Mouse (Mus musculus) midbrain, embryonic 15.5 days (tissue): ENCODE measurements around the gene Setd2. TPM values are rescaled to one million over a fixed set of nuclear protein-coding genes. Genes with fewer than 3 reads are reported as not detected.
A peak's percentile ranks its signal among the peaks of the same experiment; 100 is the strongest.

ENCODE experiments used
- ATAC-seq: fragments of 200-750 bp; cut with Nextera tagmentation; replicated peaks from 2 replicates; pipeline ENCODE4 v1.8.0; 2017; ENCODE audit warnings: moderate TSS enrichment
- H3K27ac ChIP-seq: fragments of 300-500 bp; sonication (generic); 2 replicates; pipeline ENCODE4 v1.5.1; 2015; ENCODE audit warnings: mild to moderate bottlenecking, inconsistent platforms
- H3K27me3 ChIP-seq: fragments of 300-500 bp; sonication (generic); replicated peaks from 2 replicates; pipeline ENCODE4 v1.6.1; 2015; ENCODE audit warnings: inconsistent platforms
- H3K36me3 ChIP-seq: fragments of 300-500 bp; sonication (generic); replicated peaks from 2 replicates; pipeline ENCODE4 v1.6.1; 2015; ENCODE audit warnings: inconsistent platforms
- H3K4me1 ChIP-seq: fragments of 300-500 bp; sonication (generic); 2 replicates; pipeline ENCODE4 v1.6.1; 2015; ENCODE audit warnings: inconsistent platforms
- H3K4me2 ChIP-seq: fragments of 300-500 bp; sonication (generic); 2 replicates; pipeline ENCODE4 v1.6.1; 2015; ENCODE audit warnings: inconsistent platforms, mild to moderate bottlenecking, moderate library complexity
- H3K4me3 ChIP-seq: fragments of 300-500 bp; sonication (generic); 2 replicates; pipeline ENCODE4 v1.5.1; 2015; ENCODE audit warnings: mild to moderate bottlenecking, inconsistent platforms
- H3K9ac ChIP-seq: fragments of 300-500 bp; sonication (generic); 2 replicates; pipeline ENCODE4 v1.6.1; 2015; ENCODE audit warnings: mild to moderate bottlenecking, inconsistent platforms
- H3K9me3 ChIP-seq: fragments of 300-500 bp; sonication (generic); 2 replicates; pipeline ENCODE4 v1.6.1; 2016; ENCODE audit warnings: inconsistent platforms
- WGBS: fragments of 180-500 bp; shearing (Covaris S2); methylation state at CpG from one replicate; pipeline ENCODE4 v1.1.7; 2015; ENCODE audit warnings: mixed read lengths; 5-methylcytosine and 5-hydroxymethylcytosine counted together
- polyA plus RNA-seq: library from polyadenylated mRNA; unstranded; fragments of >200 nt; fragmentation: Nextera tagmentation; extraction: Ambion mirVana; gene quantifications from 2 replicates; pipeline ENCODE4 v1.2.1, GENCODE M21; 2015

Setd2 gene
- polyA plus RNA-seq, 1 experiment from 2014 or later, result 37.4 TPM

DNA sequence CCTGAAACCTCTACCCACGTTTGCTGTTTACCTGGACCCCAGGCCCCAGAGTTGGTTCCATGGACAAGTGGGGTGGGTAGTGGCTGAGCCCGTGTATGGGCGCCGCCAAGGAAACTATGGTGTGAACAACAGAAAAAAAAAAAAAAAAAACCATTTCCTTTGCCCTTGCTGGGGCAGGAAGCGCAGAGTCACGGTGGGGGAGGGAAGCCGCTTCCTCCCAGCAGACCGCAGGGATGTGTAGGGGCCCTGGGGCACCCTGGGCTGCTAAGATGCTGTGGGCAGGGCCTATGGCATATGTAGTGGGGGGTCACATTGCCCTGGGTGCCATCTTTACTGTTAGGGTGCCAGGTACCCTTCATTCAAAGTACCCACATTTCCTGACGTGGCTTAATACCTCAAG lies 112.8 kb downstream of the Setd2 start:
- no peak for ATAC-seq
- Histone ChIP-seq H3K27ac (no peak overlapping the region), H3K4me2 (no peak overlapping the region), H3K9me3 (no peaks in the 10 kb centered on the region), H3K9ac (no peak overlapping the region), H3K36me3 (no peaks in the 10 kb centered on the region), H3K4me1 (peaks cover 16% of the 10 kb centered on the region), H3K27me3 (no peaks in the 10 kb centered on the region), H3K4me3 (no peak overlapping the region)
- 85% methylated on average over 9 of the region's 9 CpGs for WGBS

DNA sequence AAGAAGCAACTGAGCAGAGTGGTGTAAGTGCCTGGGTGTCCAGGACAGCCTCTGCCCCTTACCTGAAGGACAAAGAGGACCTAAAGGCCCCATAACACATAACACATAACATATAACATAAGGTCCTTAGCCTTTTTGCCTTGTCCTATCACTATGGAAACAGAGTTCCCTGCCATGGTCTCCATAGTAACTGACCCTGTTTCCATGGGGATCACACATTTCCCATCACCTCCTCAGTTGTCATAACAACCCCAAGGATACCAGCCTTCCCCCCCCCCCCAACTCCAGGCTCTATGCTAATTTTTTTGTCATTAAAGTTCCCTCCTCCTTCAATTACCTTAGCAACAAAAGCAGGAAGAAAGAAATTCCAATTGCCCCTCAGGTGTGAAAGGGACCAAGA lies 117.4 kb downstream of the Setd2 start:
- Histone ChIP-seq H3K4me3 (no peak overlapping the region), H3K36me3 (no peaks in the 10 kb centered on the region), H3K27me3 (peaks cover 3% of the 10 kb centered on the region), H3K9ac (no peak overlapping the region), H3K4me2 (peak overlapping the region; percentile 7; the same call in 1 of the 2 replicates), H3K9me3 (no peaks in the 10 kb centered on the region), H3K4me1 (peaks cover 44% of the 10 kb centered on the region), H3K27ac (peak overlapping the region; percentile 75)
- ATAC-seq, result peak; percentile 44; the same call in 1 of the 2 replicates

DNA sequence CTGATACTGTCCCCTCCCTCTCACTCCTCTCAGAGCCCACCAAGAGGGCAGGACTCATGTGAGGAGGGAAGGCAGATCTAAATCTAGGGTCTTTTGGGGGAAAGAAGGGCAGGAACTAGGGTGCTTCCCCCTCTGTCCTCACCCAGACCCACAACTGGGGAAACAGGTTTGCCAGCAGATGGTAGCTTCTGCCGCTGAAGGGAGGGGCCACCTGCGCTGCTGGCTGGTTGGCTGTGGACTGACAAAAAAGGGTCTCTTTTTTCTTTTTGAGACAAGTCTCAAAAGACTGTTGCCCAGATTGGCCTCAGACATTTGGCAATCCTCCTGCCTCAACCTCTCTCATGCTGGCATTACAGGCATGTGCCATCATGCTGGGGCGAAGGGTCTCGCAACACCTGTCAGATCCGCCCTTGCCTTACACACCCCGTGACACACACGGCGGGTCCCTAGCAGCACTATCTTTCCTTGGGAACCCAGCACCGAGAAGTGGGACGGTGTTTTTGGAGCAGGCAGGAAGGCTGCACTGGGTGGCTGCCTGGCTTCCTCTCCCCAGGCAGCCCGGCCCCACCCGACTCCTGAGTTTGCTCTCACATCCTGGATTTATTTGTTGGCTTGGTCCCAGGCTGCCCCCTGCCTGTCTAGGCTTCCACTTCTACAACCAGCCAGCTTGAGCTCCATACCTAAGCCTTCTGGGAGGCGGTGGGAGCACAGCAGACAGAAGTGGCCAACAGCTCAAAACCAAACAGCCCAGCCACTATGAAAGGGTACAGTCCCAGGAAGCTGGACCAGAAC lies 119.7 kb downstream of the Setd2 start:
- Histone ChIP-seq H3K27me3 (peaks cover 3% of the 10 kb centered on the region), H3K36me3 (no peaks in the 10 kb centered on the region), H3K4me3 (0 out of 2 replicates have a peak overlapping the region, but pooled peaks have one; percentile 69), H3K4me1 (peaks cover 54% of the 10 kb centered on the region), H3K4me2 (peak overlapping the region; percentile 95), H3K9me3 (no peaks in the 10 kb centered on the region), H3K9ac (no peak overlapping the region), H3K27ac (no peak overlapping the region)
- WGBS, result 43% methylated on average over 13 of the region's 13 CpGs
- no peak for ATAC-seq

DNA sequence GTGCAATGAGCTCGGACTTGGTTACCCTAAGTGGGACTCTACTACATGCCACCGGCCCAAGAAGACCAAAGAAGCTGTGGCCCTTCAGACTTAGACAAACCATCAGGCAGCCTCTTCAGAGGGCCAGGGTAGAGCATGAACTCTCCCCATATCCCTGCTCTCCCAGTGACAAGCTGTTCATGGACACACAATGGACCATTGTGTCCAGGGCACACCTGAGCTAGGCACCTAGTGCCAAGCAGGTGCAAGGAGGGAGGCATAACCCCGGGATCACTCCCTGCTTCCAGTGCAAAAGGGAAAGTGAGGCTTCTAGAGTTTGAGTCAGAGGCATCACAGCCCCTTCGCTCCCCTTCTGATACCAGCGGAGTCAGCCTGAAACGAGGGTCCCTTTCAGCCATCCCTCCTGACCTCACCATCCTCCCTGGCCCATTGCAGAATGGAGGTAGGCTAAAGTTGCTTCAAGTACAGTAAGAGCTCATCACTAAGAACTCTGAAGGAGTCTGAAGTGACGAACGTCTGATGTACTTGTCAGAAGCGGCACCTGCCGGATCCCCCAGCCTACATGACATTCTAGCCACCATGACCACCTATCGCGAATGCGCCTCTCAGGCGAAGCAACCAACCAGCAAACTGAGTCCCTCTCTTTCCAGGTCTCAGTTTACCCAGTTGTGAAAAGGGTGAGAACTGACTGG lies 120.7 kb downstream of the Setd2 start:
- Histone ChIP-seq H3K36me3 (no peaks in the 10 kb centered on the region), H3K9me3 (no peaks in the 10 kb centered on the region), H3K4me3 (peak overlapping the region; percentile 69), H3K4me2 (peak overlapping the region; percentile 95), H3K27me3 (peaks cover 3% of the 10 kb centered on the region), H3K9ac (peak overlapping the region; percentile 63), H3K4me1 (peaks cover 64% of the 10 kb centered on the region), H3K27ac (no peak overlapping the region)
- WGBS, result 20% methylated on average over 14 of the region's 14 CpGs
- ATAC-seq, result no peak

DNA sequence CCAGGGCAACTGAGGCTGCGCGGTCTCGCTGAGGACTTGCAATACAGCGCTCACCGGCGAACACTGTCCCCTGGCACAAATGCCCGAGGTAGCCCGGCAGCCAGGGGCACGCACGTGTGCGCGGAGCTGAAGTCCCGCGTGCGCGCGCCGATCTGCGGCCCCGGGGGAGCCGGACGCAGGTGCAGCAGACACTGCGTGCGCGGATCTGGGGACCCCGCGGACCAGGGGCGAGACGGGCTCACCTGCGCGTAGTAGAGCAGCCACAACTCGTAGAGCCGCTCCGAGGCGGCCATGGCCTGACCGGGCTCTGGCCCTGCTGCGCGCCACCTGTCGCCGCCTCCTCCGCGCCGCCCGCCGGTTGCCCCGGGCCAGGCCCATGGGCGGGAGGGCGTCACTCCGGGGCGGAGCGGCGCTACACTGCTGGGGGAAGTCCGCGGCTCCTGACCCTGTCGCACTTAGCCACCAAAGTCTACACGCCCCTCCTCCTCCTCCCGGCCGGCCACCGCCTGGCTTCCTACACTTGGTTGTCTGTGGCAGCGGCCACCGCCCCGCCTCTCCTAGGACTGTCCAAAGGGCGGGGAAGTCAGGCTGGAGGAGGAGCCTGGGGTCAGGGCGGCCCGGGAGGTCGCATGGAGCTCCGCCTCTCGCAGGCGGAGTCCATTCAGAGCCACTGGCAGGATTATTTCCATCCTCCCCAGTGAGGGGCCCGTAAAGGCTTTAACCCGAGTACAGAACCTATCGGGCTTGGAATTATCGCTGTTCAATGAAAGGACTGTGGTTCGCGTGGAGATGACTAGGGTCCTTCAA lies 121.5 kb downstream of the Setd2 start, which contains the start of gene Nbeal2:
Gene Nbeal2 (minus strand): TSS at position 507 of the 807 bp plus-strand sequence.
- H3K4me3 ChIP-seq, result peak within 1 kb of the TSS; percentile 69
- H3K36me3 ChIP-seq, result no peaks in the 10 kb centered on the region
- H3K9me3 ChIP-seq, result no peaks in the 10 kb centered on the region
- H3K27me3 ChIP-seq, result peaks cover 3% of the 10 kb centered on the region
- peaks cover 64% of the 10 kb centered on the region for H3K4me1 ChIP-seq
- H3K27ac ChIP-seq, result peak within 1 kb of the TSS; percentile 3
- WGBS, result under 1% methylated on average over 65 of the region's 75 CpGs
- ATAC-seq, result peak; percentile 38
- H3K9ac ChIP-seq, result peak within 1 kb of the TSS; percentile 63
- peak within 1 kb of the TSS; percentile 95 for H3K4me2 ChIP-seq

DNA sequence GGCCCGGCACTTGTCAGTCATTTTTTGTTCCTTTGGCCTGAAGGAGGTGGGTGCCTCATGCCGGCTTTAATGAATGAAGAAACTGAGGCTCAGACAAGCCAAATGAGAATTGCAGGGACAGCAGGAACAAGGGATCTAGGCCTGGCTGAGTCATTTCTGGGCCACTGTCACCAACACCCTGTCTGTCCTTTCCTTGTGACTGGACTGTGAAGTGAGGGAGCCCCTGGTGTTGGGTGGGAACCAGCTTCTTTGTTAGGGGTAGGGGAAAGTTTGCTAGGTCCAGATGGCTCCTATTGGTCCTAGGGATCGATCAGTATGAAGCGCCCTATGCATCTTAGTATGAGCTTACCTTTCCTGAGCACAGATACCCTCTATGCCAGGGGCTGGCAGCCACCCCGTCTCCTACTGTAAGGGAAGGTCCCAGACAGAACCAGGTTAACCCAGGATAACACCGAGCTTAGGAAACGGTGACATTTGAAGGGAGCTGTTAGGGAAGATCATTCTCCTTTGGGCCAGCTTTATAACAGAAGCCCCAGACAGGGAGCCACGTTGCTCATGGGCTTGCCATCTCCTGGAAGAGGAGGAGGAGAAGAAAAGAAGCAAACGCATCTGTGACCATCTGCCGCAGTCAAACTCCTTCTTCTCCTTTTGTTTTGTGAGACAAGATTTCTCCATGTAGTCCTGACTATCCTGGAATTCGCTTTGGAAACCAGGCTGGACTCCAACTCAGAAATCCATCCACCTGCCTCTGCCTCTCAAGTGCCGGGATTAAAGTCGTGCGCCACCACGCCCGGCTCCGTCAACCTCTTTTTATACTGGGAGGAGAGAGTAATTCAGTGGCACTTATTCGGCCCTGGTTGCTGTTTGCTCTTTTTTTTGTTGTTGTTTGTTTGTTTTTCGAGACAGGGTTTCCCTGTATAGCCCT lies 122.6 kb downstream of the Setd2 start:
- no peak for ATAC-seq

DNA sequence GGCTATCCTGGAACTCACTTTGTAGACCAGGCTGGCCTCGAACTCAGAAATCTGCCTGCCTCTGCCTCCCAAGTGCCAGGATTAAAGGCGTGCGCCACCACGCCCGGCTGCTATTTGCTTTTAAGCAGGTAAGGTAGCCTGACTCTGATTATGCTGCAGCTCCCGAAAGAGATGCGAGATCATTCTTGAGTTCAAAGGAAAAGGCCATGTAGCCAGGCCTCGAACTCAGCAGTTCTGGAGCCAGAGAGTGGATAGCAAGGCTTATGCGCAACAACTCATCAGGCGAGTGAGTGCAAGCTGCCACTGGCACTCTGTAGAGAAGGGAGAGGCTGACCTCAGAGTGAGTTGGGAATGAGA lies 123.2 kb downstream of the Setd2 start:
- peaks cover 3% of the 10 kb centered on the region for H3K27me3 ChIP-seq
- peak overlapping the region; percentile 82; the same call in 1 of the 2 replicates for H3K9ac ChIP-seq
- peak overlapping the region; percentile 60 for H3K4me3 ChIP-seq
- ATAC-seq, result peak; percentile 7; the same call in 1 of the 2 replicates
- WGBS, result 85% methylated on average over 10 of the region's 10 CpGs
- peaks cover 49% of the 10 kb centered on the region for H3K4me1 ChIP-seq
- no peaks in the 10 kb centered on the region for H3K9me3 ChIP-seq
- no peaks in the 10 kb centered on the region for H3K36me3 ChIP-seq
- H3K4me2 ChIP-seq, result peak overlapping the region; percentile 75
- H3K27ac ChIP-seq, result peak overlapping the region; percentile 96

More for the DNA sequence above, 122.6 kb downstream of the Setd2 start:
- peaks cover 54% of the 10 kb centered on the region for H3K4me1 ChIP-seq
- no peaks in the 10 kb centered on the region for H3K9me3 ChIP-seq
- H3K27ac ChIP-seq, result peak overlapping the region; percentile 3
- H3K36me3 ChIP-seq, result no peaks in the 10 kb centered on the region
- 81% methylated on average over 19 of the region's 19 CpGs for WGBS
- peaks cover 3% of the 10 kb centered on the region for H3K27me3 ChIP-seq
- peak overlapping the region; percentile 63 for H3K9ac ChIP-seq
- H3K4me3 ChIP-seq, result peak overlapping the region; percentile 69; the same call in 1 of the 2 replicates
- H3K4me2 ChIP-seq, result peak overlapping the region; percentile 95

DNA sequence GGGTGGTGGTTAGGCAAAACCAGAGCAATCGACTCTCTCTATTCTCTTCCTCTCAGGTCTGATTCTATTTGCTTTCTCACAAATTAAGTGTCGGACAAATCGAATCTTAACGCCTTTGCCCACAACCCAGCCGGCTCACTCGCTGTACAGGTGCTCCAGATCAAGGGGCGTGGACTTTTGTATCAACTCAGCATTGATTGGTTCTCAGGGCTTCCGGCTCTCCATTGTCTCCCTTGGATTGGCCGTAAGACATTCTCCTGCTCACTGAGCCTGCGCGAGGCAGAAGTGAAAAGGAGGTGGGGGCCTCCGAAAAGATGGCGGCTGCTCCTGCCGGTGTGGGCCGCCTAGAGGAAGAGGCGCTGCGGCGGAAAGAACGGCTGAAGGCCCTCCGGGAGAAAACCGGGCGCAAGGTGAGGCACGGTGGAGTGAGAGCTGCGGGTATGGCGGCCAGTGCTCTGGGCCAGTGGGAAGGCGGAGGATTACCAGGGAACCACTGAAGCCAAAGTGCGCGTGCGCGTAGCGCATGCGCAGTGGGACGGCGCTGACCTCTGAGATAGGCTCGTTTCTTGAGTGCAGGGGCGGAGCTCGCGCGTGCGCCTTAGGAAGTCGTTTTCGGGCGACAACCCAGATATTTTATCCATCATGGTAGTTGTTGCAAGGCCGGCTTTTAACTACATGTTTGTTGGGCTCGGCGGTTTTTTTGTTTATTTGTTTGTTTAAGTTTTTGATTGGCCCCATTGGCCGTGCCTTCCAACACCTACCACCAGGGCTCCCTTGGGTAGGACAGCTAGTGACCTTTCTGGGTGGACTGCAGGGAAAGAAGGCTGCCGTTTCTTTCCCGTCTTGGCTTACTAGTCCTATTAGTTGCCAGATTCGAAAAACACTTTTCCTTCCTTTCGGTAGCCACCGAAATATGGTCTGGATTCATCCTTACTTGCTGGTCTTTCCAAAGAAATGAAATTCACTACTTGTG lies 124.1 kb downstream of the Setd2 start, which contains the start of gene Ccdc12:
Gene Ccdc12 (plus strand): TSS at position 255 of the 973 bp plus-strand sequence.
- Histone ChIP-seq H3K4me1 (peaks cover 49% of the 10 kb centered on the region), H3K27ac (peak within 1 kb of the TSS; percentile 96), H3K36me3 (no peaks in the 10 kb centered on the region)

DNA sequence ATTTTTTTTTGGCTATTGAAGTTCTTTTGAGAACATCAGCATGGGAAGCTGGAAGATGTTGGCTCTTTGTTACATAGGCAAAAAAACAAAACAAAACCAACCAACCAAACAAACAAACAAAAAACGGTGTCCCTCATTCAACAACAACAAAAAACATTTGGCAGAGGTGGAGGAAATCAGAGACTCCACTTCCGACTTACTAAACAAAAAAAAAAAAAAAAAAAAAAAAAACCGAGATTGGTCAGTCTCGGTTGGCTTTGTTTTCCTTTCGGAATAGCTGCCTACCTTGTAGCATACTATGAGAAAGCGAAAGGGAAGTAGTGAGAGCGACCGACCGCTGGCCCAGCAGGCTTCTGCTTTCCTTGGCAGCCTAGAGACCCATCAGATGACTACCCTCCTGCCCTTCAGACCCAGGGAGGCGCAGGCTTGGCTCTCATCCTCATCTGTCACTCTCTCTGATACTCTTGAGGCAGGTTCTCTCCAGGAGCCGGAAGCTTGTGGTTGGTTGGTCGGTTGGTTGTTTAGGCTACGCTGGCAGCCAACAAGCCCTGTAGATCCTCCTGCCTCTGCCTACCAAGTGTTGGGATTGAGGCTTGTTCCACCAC lies 125.2 kb downstream of the Setd2 start:
- Histone ChIP-seq H3K36me3 (no peaks in the 10 kb centered on the region), H3K27ac (0 out of 2 replicates have a peak overlapping the region, but pooled peaks have one; percentile 96), H3K27me3 (peaks cover 3% of the 10 kb centered on the region), H3K9ac (peak overlapping the region; percentile 82; the same call in 1 of the 2 replicates), H3K4me3 (peak overlapping the region; percentile 60), H3K4me2 (peak overlapping the region; percentile 75), H3K9me3 (no peaks in the 10 kb centered on the region), H3K4me1 (peaks cover 43% of the 10 kb centered on the region)
- whole genome bisulfite sequencing, result 84% methylated on average over 13 of the region's 13 CpGs
- ATAC-seq, result no peak

More for the DNA sequence above, 124.1 kb downstream of the Setd2 start, which contains the start of gene Ccdc12:
- peak within 1 kb of the TSS; percentile 82 for H3K9ac ChIP-seq
- peaks cover 3% of the 10 kb centered on the region for H3K27me3 ChIP-seq
- ATAC-seq, result peak; percentile 98
- peak within 1 kb of the TSS; percentile 75 for H3K4me2 ChIP-seq
- peak within 1 kb of the TSS; percentile 60 for H3K4me3 ChIP-seq
- H3K9me3 ChIP-seq, result no peaks in the 10 kb centered on the region
- WGBS, result 0% methylated on average over 52 of the region's 52 CpGs

DNA sequence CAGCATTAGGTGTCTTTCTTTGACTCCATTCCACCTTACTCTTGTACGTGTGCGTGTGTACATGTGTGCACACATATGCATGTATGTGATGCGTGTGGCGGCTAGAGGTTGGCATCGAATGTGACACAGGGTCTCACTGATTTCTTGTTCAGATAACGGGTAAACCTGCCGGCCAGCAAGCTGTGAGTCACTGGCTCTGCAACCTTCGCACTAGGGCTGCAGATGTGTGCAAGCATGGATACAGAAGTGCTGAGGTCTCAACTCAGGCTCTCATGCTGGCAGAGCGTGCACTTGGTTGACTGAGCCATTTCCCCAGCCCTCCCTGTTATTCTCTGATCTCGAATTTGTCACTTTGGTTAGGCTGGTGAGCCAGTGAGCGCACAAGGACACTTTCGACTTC lies 127.1 kb downstream of the Setd2 start:
- peaks cover 29% of the 10 kb centered on the region for H3K4me1 ChIP-seq
- no peak overlapping the region for H3K27ac ChIP-seq
- no peaks in the 10 kb centered on the region for H3K27me3 ChIP-seq
- WGBS, result 95% methylated on average over 12 of the region's 12 CpGs
- H3K4me2 ChIP-seq, result no peak overlapping the region
- no peak for ATAC-seq
- H3K36me3 ChIP-seq, result no peaks in the 10 kb centered on the region
- no peak overlapping the region for H3K4me3 ChIP-seq
- H3K9me3 ChIP-seq, result no peaks in the 10 kb centered on the region
- H3K9ac ChIP-seq, result no peak overlapping the region
